Mouse (Mus musculus) ES-Bruce4 (cell line): ENCODE measurements around the gene Rere.

Experiments used
- CTCF ChIP-seq: IDR thresholded peaks from one replicate; pipeline ENCODE4 v1.8.1; 2011; ENCODE audit warnings: low read depth, low read length
- EP300 ChIP-seq: IDR thresholded peaks from 2 replicates; pipeline ENCODE4 v1.6.1; 2011; ENCODE audit warnings: low read depth, low read length; ENCODE audit not compliant: insufficient read depth
- POLR2A ChIP-seq: IDR thresholded peaks from one replicate; pipeline ENCODE4 v1.8.1; 2011; ENCODE audit warnings: low read length; ENCODE audit not compliant: insufficient read depth

- no peak for TF ChIP-seq CTCF
- no peak for TF ChIP-seq EP300
- no peak for TF ChIP-seq POLR2A
These were observed 124.3 kb downstream of the Rere start for GRCm38 (mm10) chr4:150405786-150406185.
